In genomic region chr11:61715130-61715529, GRCm38 (mm10) we compare ENCODE assay signal across 12 mouse cellular contexts. TPM values are rescaled to one million over a fixed set of nuclear protein-coding genes. Genes with fewer than 3 reads are reported as not detected.
DNase-seq lines count a peak whose midpoint lies in the region; ATAC-seq and TF ChIP-seq lines count a peak whose summit lies in the region.
"Had no signal": no experiment of that assay in that cellular context is flagged by ENCODE, and none has a peak within 500 bp of the region (broad histone marks: within the 10 kb centered on the region; RNA-seq: fewer than 3 reads in every experiment).

No protein-coding gene starts in this region.

- no peak overlapping the region for H3K27ac ChIP-seq in forebrain, embryonic 14.5 days (ENCODE audit: low read depth, low read length)
- H3K27ac ChIP-seq in forebrain, embryonic 11.5 days (ENCODE audit: low read depth, low read length), result no peak overlapping the region
- H3K27ac ChIP-seq in kidney, embryonic 14.5 days (ENCODE audit: low read depth, low read length), result no peak overlapping the region
- no peak overlapping the region for H3K27ac ChIP-seq in kidney, embryonic 15.5 days
- H3K27ac ChIP-seq in midbrain, embryonic 13.5 days, result no peak overlapping the region
- H3K27ac ChIP-seq in midbrain, embryonic 14.5 days (replicated peaks; ENCODE audit: low read depth, low read length), result no peak overlapping the region
- no peak overlapping the region for H3K27ac ChIP-seq in embryonic facial prominence, embryonic 14.5 days (replicated peaks; ENCODE audit: low read depth, low read length)
- H3K27ac ChIP-seq: stomach, postnatal 0 days had no signal

- 60% methylated on average over 6 of the region's 6 CpGs for WGBS in forebrain, embryonic 14.5 days
- 58% methylated on average over 6 of the region's 6 CpGs for WGBS in forebrain, embryonic 11.5 days
- 64% methylated on average over 6 of the region's 6 CpGs for WGBS in kidney, embryonic 14.5 days
- 70% methylated on average over 6 of the region's 6 CpGs for WGBS in kidney, embryonic 15.5 days
- WGBS in midbrain, embryonic 13.5 days, result 69% methylated on average over 6 of the region's 6 CpGs
- WGBS in midbrain, embryonic 14.5 days, result 66% methylated on average over 6 of the region's 6 CpGs
- 67% methylated on average over 5 of the region's 6 CpGs for WGBS in embryonic facial prominence, embryonic 14.5 days
- WGBS in lung, adult 2 months, result 56% methylated on average over 6 of the region's 6 CpGs

- no peak overlapping the region for H3K9ac ChIP-seq in forebrain, embryonic 14.5 days (ENCODE audit: low read length)
- no peak overlapping the region for H3K9ac ChIP-seq in forebrain, embryonic 11.5 days (ENCODE audit: low read length)
- H3K9ac ChIP-seq in kidney, embryonic 14.5 days (ENCODE audit: low read depth, low read length), result no peak overlapping the region
- H3K9ac ChIP-seq in kidney, embryonic 15.5 days, result no peak overlapping the region
- H3K9ac ChIP-seq in midbrain, embryonic 13.5 days (replicated peaks), result no peak overlapping the region
- H3K9ac ChIP-seq in midbrain, embryonic 14.5 days (replicated peaks; ENCODE audit: low read length), result no peak overlapping the region
- H3K9ac ChIP-seq in embryonic facial prominence, embryonic 14.5 days (ENCODE audit: low read depth, low read length), result no peak overlapping the region

- H3K4me3 ChIP-seq in forebrain, embryonic 14.5 days (ENCODE audit: low read depth, low read length), result no peak overlapping the region
- no peak overlapping the region for H3K4me3 ChIP-seq in forebrain, embryonic 11.5 days (ENCODE audit: low read depth, low read length)
- H3K4me3 ChIP-seq in kidney, embryonic 14.5 days (ENCODE audit: low read length), result no peak overlapping the region
- H3K4me3 ChIP-seq in kidney, embryonic 15.5 days (replicated peaks), result no peak overlapping the region
- H3K4me3 ChIP-seq in midbrain, embryonic 13.5 days (replicated peaks), result no peak overlapping the region
- H3K4me3 ChIP-seq in midbrain, embryonic 14.5 days (replicated peaks; ENCODE audit: low read depth, low read length), result no peak overlapping the region
- H3K4me3 ChIP-seq in embryonic facial prominence, embryonic 14.5 days (ENCODE audit: low read depth, low read length), result no peak overlapping the region
- no peak overlapping the region for H3K4me3 ChIP-seq in lung, adult 2 months (replicated peaks; ENCODE audit: extremely low read depth, low read depth, low read length)
- H3K4me3 ChIP-seq: myocyte had no signal

- ATAC-seq in forebrain, embryonic 14.5 days, result no peak
- no peak for ATAC-seq in forebrain, embryonic 11.5 days (replicated peaks; ENCODE audit: low FRiP score)
- peak; percentile 45; the same call in 1 of the 2 replicates for ATAC-seq in kidney, embryonic 14.5 days (ENCODE audit: low FRiP score, low TSS enrichment)
- no peak for ATAC-seq in kidney, embryonic 15.5 days (replicated peaks; ENCODE audit: low FRiP score)
- ATAC-seq in midbrain, embryonic 13.5 days, result peak; percentile 37; the same call in 1 of the 2 replicates
- no peak for ATAC-seq in midbrain, embryonic 14.5 days (ENCODE audit: low FRiP score, low TSS enrichment)
- ATAC-seq in embryonic facial prominence, embryonic 14.5 days (ENCODE audit: low read depth), result peak; percentile 16; the same call in 1 of the 2 replicates

- no peaks in the 10 kb centered on the region for H3K27me3 ChIP-seq in forebrain, embryonic 14.5 days (replicated peaks; ENCODE audit: control insufficient read depth, insufficient read depth, low read length)
- no peaks in the 10 kb centered on the region for H3K27me3 ChIP-seq in forebrain, embryonic 11.5 days (ENCODE audit: control insufficient read depth, insufficient read depth, low read length)
- no peaks in the 10 kb centered on the region for H3K27me3 ChIP-seq in kidney, embryonic 14.5 days (ENCODE audit: control insufficient read depth, insufficient read depth, low read length)
- peaks cover 4% of the 10 kb centered on the region; the same call in 1 of the 2 replicates for H3K27me3 ChIP-seq in kidney, embryonic 15.5 days
- H3K27me3 ChIP-seq in midbrain, embryonic 13.5 days, result 0 out of 2 replicates have a peak, but pooled peaks cover 4% of the 10 kb centered on the region
- no peaks in the 10 kb centered on the region for H3K27me3 ChIP-seq in midbrain, embryonic 14.5 days (ENCODE audit: control insufficient read depth, insufficient read depth, low read length)
- H3K27me3 ChIP-seq in embryonic facial prominence, embryonic 14.5 days (replicated peaks; ENCODE audit: control insufficient read depth, insufficient read depth, low read length), result no peaks in the 10 kb centered on the region

- DNase-seq in forebrain, embryonic 14.5 days (ENCODE audit: low spot score), result peak; percentile 20
- DNase-seq in forebrain, embryonic 11.5 days (ENCODE audit: low spot score), result no peak
- DNase-seq in midbrain, embryonic 14.5 days, result no peak
- no peak for DNase-seq in embryonic facial prominence, embryonic 14.5 days (ENCODE audit: low spot score)
- no peak for DNase-seq in lung, adult 2 months

- TF ChIP-seq POLR2A in lung, adult 2 months (IDR thresholded peaks at IDR 0.05; ENCODE audit: borderline replicate concordance, extremely low read depth, low read depth, low read length), result no peak

- no peaks in the 10 kb centered on the region; the same call in 1 of the 2 replicates for H3K4me1 ChIP-seq in forebrain, embryonic 14.5 days (ENCODE audit: control insufficient read depth, insufficient read depth, low read length)
- no peaks in the 10 kb centered on the region for H3K4me1 ChIP-seq in forebrain, embryonic 11.5 days (replicated peaks; ENCODE audit: control insufficient read depth, insufficient read depth, low read length)
- H3K4me1 ChIP-seq in kidney, embryonic 14.5 days (ENCODE audit: control insufficient read depth, insufficient read depth, low read length), result no peaks in the 10 kb centered on the region
- no peaks in the 10 kb centered on the region for H3K4me1 ChIP-seq in kidney, embryonic 15.5 days
- H3K4me1 ChIP-seq in midbrain, embryonic 13.5 days (replicated peaks), result peaks cover 3% of the 10 kb centered on the region; the same call in 1 of the 2 replicates
- no peaks in the 10 kb centered on the region for H3K4me1 ChIP-seq in midbrain, embryonic 14.5 days (ENCODE audit: control insufficient read depth, insufficient read depth, low read length)
- no peaks in the 10 kb centered on the region for H3K4me1 ChIP-seq in embryonic facial prominence, embryonic 14.5 days (ENCODE audit: control insufficient read depth, insufficient read depth, low read length)
- no peaks in the 10 kb centered on the region for H3K4me1 ChIP-seq in lung, adult 2 months (ENCODE audit: control insufficient read depth, insufficient read depth, low read length)

- no peak for TF ChIP-seq CTCF in lung, adult 2 months (IDR thresholded peaks at IDR 0.05; ENCODE audit: insufficient read depth, low read length)

- no peak overlapping the region for H3K4me2 ChIP-seq in forebrain, embryonic 14.5 days (ENCODE audit: low read length)
- no peak overlapping the region for H3K4me2 ChIP-seq in forebrain, embryonic 11.5 days (ENCODE audit: low read depth, low read length, severe bottlenecking)
- H3K4me2 ChIP-seq in kidney, embryonic 14.5 days (replicated peaks; ENCODE audit: low read depth, low read length), result no peak overlapping the region
- H3K4me2 ChIP-seq in kidney, embryonic 15.5 days, result no peak overlapping the region
- no peak overlapping the region for H3K4me2 ChIP-seq in midbrain, embryonic 13.5 days (replicated peaks)
- H3K4me2 ChIP-seq in midbrain, embryonic 14.5 days (ENCODE audit: low read length), result no peak overlapping the region
- H3K4me2 ChIP-seq in embryonic facial prominence, embryonic 14.5 days (ENCODE audit: low read depth, low read length), result no peak overlapping the region
- H3K4me2 ChIP-seq: liver, embryonic 11.5 days had no signal

- no peaks in the 10 kb centered on the region for H3K36me3 ChIP-seq in forebrain, embryonic 14.5 days (ENCODE audit: control insufficient read depth, insufficient read depth, low read length)
- H3K36me3 ChIP-seq in forebrain, embryonic 11.5 days (ENCODE audit: control insufficient read depth, insufficient read depth, low read length), result no peaks in the 10 kb centered on the region
- H3K36me3 ChIP-seq in kidney, embryonic 14.5 days (ENCODE audit: control insufficient read depth, insufficient read depth, low read length), result no peaks in the 10 kb centered on the region
- no peaks in the 10 kb centered on the region for H3K36me3 ChIP-seq in kidney, embryonic 15.5 days
- no peaks in the 10 kb centered on the region for H3K36me3 ChIP-seq in midbrain, embryonic 13.5 days
- H3K36me3 ChIP-seq in midbrain, embryonic 14.5 days (ENCODE audit: control insufficient read depth, insufficient read depth, low read length), result no peaks in the 10 kb centered on the region
- H3K36me3 ChIP-seq in embryonic facial prominence, embryonic 14.5 days (ENCODE audit: control insufficient read depth, insufficient read depth, low read length), result no peaks in the 10 kb centered on the region

- no peaks in the 10 kb centered on the region for H3K9me3 ChIP-seq in forebrain, embryonic 14.5 days (replicated peaks; ENCODE audit: control insufficient read depth, low read length)
- H3K9me3 ChIP-seq in forebrain, embryonic 11.5 days (ENCODE audit: control insufficient read depth, low read length), result no peaks in the 10 kb centered on the region
- no peaks in the 10 kb centered on the region for H3K9me3 ChIP-seq in kidney, embryonic 14.5 days (ENCODE audit: control insufficient read depth, low read length)
- H3K9me3 ChIP-seq in kidney, embryonic 15.5 days (replicated peaks), result no peaks in the 10 kb centered on the region
- no peaks in the 10 kb centered on the region for H3K9me3 ChIP-seq in midbrain, embryonic 13.5 days
- no peaks in the 10 kb centered on the region for H3K9me3 ChIP-seq in midbrain, embryonic 14.5 days (ENCODE audit: control insufficient read depth, low read length)
- no peaks in the 10 kb centered on the region for H3K9me3 ChIP-seq in embryonic facial prominence, embryonic 14.5 days (ENCODE audit: control insufficient read depth, low read length)

RNA-seq across cellular contexts. Expression of gene Slc5a10, which starts 5.5 kb away (rescaled TPM):
- polyA plus RNA-seq in forebrain, embryonic 14.5 days (2014; fragmentation: Nextera tagmentation; extraction: Ambion mirVana), result not detected in 2 replicates
- not detected in 2 replicates for polyA plus RNA-seq in forebrain, embryonic 11.5 days (2014; fragmentation: Nextera tagmentation; extraction: Ambion mirVana)
- polyA plus RNA-seq in kidney, embryonic 14.5 days (2014; fragmentation: Nextera tagmentation; extraction: Ambion mirVana), result 0.11 and 0.16 TPM in 2 replicates
- 0.45 TPM in 2 replicates for polyA plus RNA-seq in kidney, embryonic 15.5 days (2015; fragmentation: Nextera tagmentation; extraction: Ambion mirVana)
- 0.08 TPM in 1 of 2 replicates, not detected in the other for polyA plus RNA-seq in midbrain, embryonic 13.5 days (2015; fragmentation: Nextera tagmentation; extraction: Ambion mirVana)
- polyA plus RNA-seq in midbrain, embryonic 14.5 days (2014; fragmentation: Nextera tagmentation; extraction: Ambion mirVana), result not detected in 2 replicates
- 0.13 TPM in 1 of 2 replicates, not detected in the other for polyA plus RNA-seq in embryonic facial prominence, embryonic 14.5 days (2014; fragmentation: Nextera tagmentation; extraction: Ambion mirVana)
- 0.06 TPM in 1 of 2 replicates, not detected in the other for polyA plus RNA-seq in lung, adult 2 months (2012; rRNA removed)
- polyA plus RNA-seq: C2C12; liver, embryonic 11.5 days; stomach, postnatal 0 days had no signal

RNA-seq across cellular contexts. Expression of gene Fam83g, which starts 31.2 kb away (rescaled TPM):
- polyA plus RNA-seq in forebrain, embryonic 14.5 days (2014; fragmentation: Nextera tagmentation; extraction: Ambion mirVana), result 0.19 and 0.25 TPM in 2 replicates
- polyA plus RNA-seq in forebrain, embryonic 11.5 days (2014; fragmentation: Nextera tagmentation; extraction: Ambion mirVana), result 0.65 and 0.92 TPM in 2 replicates
- polyA plus RNA-seq in kidney, embryonic 14.5 days (2014; fragmentation: Nextera tagmentation; extraction: Ambion mirVana), result 1.8 and 1.9 TPM in 2 replicates
- 2.2 and 2.8 TPM in 2 replicates for polyA plus RNA-seq in kidney, embryonic 15.5 days (2015; fragmentation: Nextera tagmentation; extraction: Ambion mirVana)
- 0.17 and 0.24 TPM in 2 replicates for polyA plus RNA-seq in midbrain, embryonic 13.5 days (2015; fragmentation: Nextera tagmentation; extraction: Ambion mirVana)
- 0.11 and 0.16 TPM in 2 replicates for polyA plus RNA-seq in midbrain, embryonic 14.5 days (2014; fragmentation: Nextera tagmentation; extraction: Ambion mirVana)
- 2.2 and 3.7 TPM in 2 replicates for polyA plus RNA-seq in embryonic facial prominence, embryonic 14.5 days (2014; fragmentation: Nextera tagmentation; extraction: Ambion mirVana)
- polyA plus RNA-seq in lung, adult 2 months (2012; rRNA removed), result 2.7 and 7.5 TPM in 2 replicates
- polyA plus RNA-seq: C2C12, myocyte had no signal

RNA-seq across cellular contexts. Expression of gene Prpsap2, which starts 46.8 kb away (rescaled TPM):
- 67.6 and 70.2 TPM in 2 replicates for polyA plus RNA-seq in forebrain, embryonic 14.5 days (2014; fragmentation: Nextera tagmentation; extraction: Ambion mirVana)
- 48.8 and 49.4 TPM in 2 replicates for polyA plus RNA-seq in forebrain, embryonic 11.5 days (2014; fragmentation: Nextera tagmentation; extraction: Ambion mirVana)
- polyA plus RNA-seq in kidney, embryonic 14.5 days (2014; fragmentation: Nextera tagmentation; extraction: Ambion mirVana), result 28.0 and 31.7 TPM in 2 replicates
- 33.6 and 33.7 TPM in 2 replicates for polyA plus RNA-seq in kidney, embryonic 15.5 days (2015; fragmentation: Nextera tagmentation; extraction: Ambion mirVana)
- polyA plus RNA-seq in midbrain, embryonic 13.5 days (2015; fragmentation: Nextera tagmentation; extraction: Ambion mirVana), result 61.5 and 63.4 TPM in 2 replicates
- polyA plus RNA-seq in midbrain, embryonic 14.5 days (2014; fragmentation: Nextera tagmentation; extraction: Ambion mirVana), result 50.3 and 51.4 TPM in 2 replicates
- polyA plus RNA-seq in embryonic facial prominence, embryonic 14.5 days (2014; fragmentation: Nextera tagmentation; extraction: Ambion mirVana), result 24.2 and 27.3 TPM in 2 replicates
- 10.7 and 14.2 TPM in 2 replicates for polyA plus RNA-seq in lung, adult 2 months (2012; rRNA removed)

Comparison
In these comparisons a context has a peak if more than half of its experiments do, and no peak if none do; other contexts are left out.
1. ATAC-seq: peak in kidney, embryonic 14.5 days (single experiment), midbrain, embryonic 13.5 days (single experiment) and embryonic facial prominence, embryonic 14.5 days (single experiment); none in forebrain, embryonic 14.5 days (single experiment), forebrain, embryonic 11.5 days (single experiment), kidney, embryonic 15.5 days (single experiment) and midbrain, embryonic 14.5 days (single experiment).